Mouse (Mus musculus) MEL (cell line): ENCODE results near the gene Clptm1. TPM values are rescaled to one million over a fixed set of nuclear protein-coding genes. Genes with fewer than 3 reads are reported as not detected.

Experiments used
- DNase-seq: peaks from one replicate; pipeline ENCODE4 v3.0.0; 2011; ENCODE audit warnings: low read depth, low spot score
- H3K27ac ChIP-seq: 2 replicates; pipeline ENCODE4 v1.5.1; 2012; ENCODE audit warnings: low read depth, mild to moderate bottlenecking, control low read depth, low read length, moderate library complexity; ENCODE audit not compliant: control insufficient read depth
- H3K27me3 ChIP-seq, 2 experiments: fragments of 150-350 bp in 1 of 2; sonication (generic) in 1 of 2; 2 replicates each; pipeline ENCODE4 v1.6.1; 2012; ENCODE audit warnings: low read length in 2 of 2, mild to moderate bottlenecking in 2 of 2, improper control_type of control experiment in 1 of 2, moderate library complexity in 1 of 2; ENCODE audit not compliant: insufficient read depth in 2 of 2, control insufficient read depth in 1 of 2
- H3K36me3 ChIP-seq, 2 experiments: 2 replicates each; pipeline ENCODE4 v1.6.1; 2012 to 2014; ENCODE audit warnings: low read length in 2 of 2, improper control_type of control experiment in 1 of 2, inconsistent platforms in 1 of 2, mild to moderate bottlenecking in 1 of 2; ENCODE audit not compliant: insufficient read depth in 2 of 2, control insufficient read depth in 1 of 2
- H3K4me1 ChIP-seq, 2 experiments: fragments of 150-350 bp in 1 of 2; sonication (generic) in 1 of 2; 2 replicates each; pipeline ENCODE4 v1.6.1; 2012; ENCODE audit warnings: low read length in 2 of 2, improper control_type of control experiment in 1 of 2, mild to moderate bottlenecking in 1 of 2; ENCODE audit not compliant: insufficient read depth in 2 of 2, control insufficient read depth in 1 of 2
- H3K4me3 ChIP-seq, 2 experiments: fragments of 150-350 bp in 1 of 2; sonication (generic) in 1 of 2; 2 replicates each; pipeline ENCODE4 v1.5.1; 2012; ENCODE audit warnings: low read depth in 2 of 2, low read length in 2 of 2, mild to moderate bottlenecking in 2 of 2, moderate library complexity in 2 of 2, control low read depth in 1 of 2, improper control_type of control experiment in 1 of 2; ENCODE audit not compliant: control insufficient read depth in 1 of 2, insufficient read depth in 1 of 2
- H3K79me2 ChIP-seq: 2 replicates; pipeline ENCODE4 v1.6.1; 2012; ENCODE audit warnings: mild to moderate bottlenecking, low read length, moderate library complexity; ENCODE audit not compliant: control insufficient read depth, poor library complexity, insufficient read depth
- H3K9ac ChIP-seq: 2 replicates; pipeline ENCODE4 v1.6.1; 2012; ENCODE audit warnings: low read depth, mild to moderate bottlenecking, control low read depth, low read length, moderate library complexity; ENCODE audit not compliant: control insufficient read depth, poor library complexity, severe bottlenecking
- H3K9me3 ChIP-seq: fragments of 150-350 bp; sonication (generic); replicated peaks from 2 replicates; pipeline ENCODE4 v1.6.1; 2012; ENCODE audit warnings: mild to moderate bottlenecking, low read length, improper control_type of control experiment, moderate library complexity; ENCODE audit not compliant: insufficient read depth
- CHD1 ChIP-seq: IDR thresholded peaks from 2 replicates; pipeline ENCODE4 v1.6.1; 2012; ENCODE audit warnings: low read depth, mild to moderate bottlenecking, inconsistent platforms, low read length, improper control_type of control experiment
- CHD2 ChIP-seq: IDR thresholded peaks from 2 replicates; pipeline ENCODE4 v1.6.1; 2011; ENCODE audit warnings: low read length, improper control_type of control experiment
- CTCF ChIP-seq, 3 experiments: IDR thresholded peaks in 2 of 3; conservative IDR thresholded peaks in 1 of 3; 2 replicates each; pipeline ENCODE4 v1.5.1; 2011 to 2012; ENCODE audit warnings: low read length in 3 of 3, low read depth in 2 of 3, mild to moderate bottlenecking in 2 of 3, improper control_type of control experiment in 1 of 3, inconsistent platforms in 1 of 3, mixed read lengths in 1 of 3, moderate library complexity in 1 of 3; ENCODE audit not compliant: control insufficient read depth in 1 of 3, insufficient read depth in 1 of 3, poor library complexity in 1 of 3, severe bottlenecking in 1 of 3
- E2F4 ChIP-seq: IDR thresholded peaks from 2 replicates; pipeline ENCODE4 v1.6.1; 2011; ENCODE audit warnings: low read depth, low read length, improper control_type of control experiment, borderline replicate concordance
- EP300 ChIP-seq, 2 experiments: IDR thresholded peaks; 2 replicates each; pipeline ENCODE4 v1.6.1; 2011; ENCODE audit warnings: improper control_type of control experiment in 2 of 2, low read length in 2 of 2, low read depth in 1 of 2, mild to moderate bottlenecking in 1 of 2
- ETS1 ChIP-seq: IDR thresholded peaks from 2 replicates; pipeline ENCODE4 v1.6.1; 2012; ENCODE audit warnings: low read depth, mild to moderate bottlenecking, inconsistent platforms, low read length, improper control_type of control experiment, moderate library complexity
- GABPA ChIP-seq: IDR thresholded peaks from 2 replicates; pipeline ENCODE4 v1.6.1; 2012; ENCODE audit warnings: low read depth, mild to moderate bottlenecking, inconsistent platforms, low read length, improper control_type of control experiment, moderate library complexity
- HCFC1 ChIP-seq: IDR thresholded peaks from 2 replicates; pipeline ENCODE4 v1.6.1; 2012; ENCODE audit warnings: low read depth, mild to moderate bottlenecking, inconsistent platforms, low read length, improper control_type of control experiment, moderate library complexity
- JUND ChIP-seq: IDR thresholded peaks from 2 replicates; pipeline ENCODE4 v1.6.1; 2011; ENCODE audit warnings: low read depth, mild to moderate bottlenecking, improper control_type of control experiment, low read length
- MYC ChIP-seq: IDR thresholded peaks from 2 replicates; pipeline ENCODE4 v1.6.1; 2011; ENCODE audit warnings: low read depth, mild to moderate bottlenecking, low read length, improper control_type of control experiment, moderate library complexity
- NRF1 ChIP-seq: IDR thresholded peaks from 2 replicates; pipeline ENCODE4 v1.6.1; 2014; ENCODE audit warnings: low read depth, mild to moderate bottlenecking, inconsistent platforms, low read length, improper control_type of control experiment, moderate library complexity; ENCODE audit not compliant: poor library complexity, insufficient read depth, severe bottlenecking
- POLR2A ChIP-seq, 2 experiments: IDR thresholded peaks; 2 replicates each; pipeline ENCODE4 v1.6.1; 2011 to 2012; ENCODE audit warnings: low read length in 2 of 2, mild to moderate bottlenecking in 2 of 2, control low read depth in 1 of 2, improper control_type of control experiment in 1 of 2, low read depth in 1 of 2, moderate library complexity in 1 of 2; ENCODE audit not compliant: control insufficient read depth in 1 of 2, insufficient read depth in 1 of 2, poor library complexity in 1 of 2
- POLR2AphosphoS2 ChIP-seq: IDR thresholded peaks from 2 replicates; pipeline ENCODE4 v1.6.1; 2011; ENCODE audit warnings: low read length, improper control_type of control experiment
- RAD21 ChIP-seq: IDR thresholded peaks from 2 replicates; pipeline ENCODE4 v1.6.1; 2011; ENCODE audit warnings: mild to moderate bottlenecking, low read depth, low read length, improper control_type of control experiment
- SIN3A ChIP-seq: IDR thresholded peaks from 2 replicates; pipeline ENCODE4 v1.6.1; 2012; ENCODE audit warnings: low read length, improper control_type of control experiment, inconsistent platforms
- TBP ChIP-seq: IDR thresholded peaks from 2 replicates; pipeline ENCODE4 v1.8.0; 2011; ENCODE audit warnings: low read depth, low read length, improper control_type of control experiment
- TCF12 ChIP-seq: IDR thresholded peaks from 2 replicates; pipeline ENCODE4 v1.6.1; 2014; ENCODE audit warnings: low read depth, mild to moderate bottlenecking, inconsistent platforms, low read length, improper control_type of control experiment, moderate library complexity
- USF2 ChIP-seq, 2 experiments: IDR thresholded peaks; 2 replicates each; pipeline ENCODE4 v1.6.1; 2011 to 2012; ENCODE audit warnings: improper control_type of control experiment in 2 of 2, low read length in 2 of 2, borderline replicate concordance in 1 of 2, inconsistent platforms in 1 of 2, low read depth in 1 of 2, mild to moderate bottlenecking in 1 of 2; ENCODE audit not compliant: insufficient read depth in 1 of 2
- ZKSCAN1 ChIP-seq: IDR thresholded peaks from 2 replicates; pipeline ENCODE4 v1.6.1; 2012; ENCODE audit warnings: low read depth, mild to moderate bottlenecking, inconsistent platforms, low read length, improper control_type of control experiment, moderate library complexity
- polyA plus RNA-seq, 2 experiments: library from polyadenylated mRNA; stranded (reverse) in 1 of 2; unstranded in 1 of 2; fragments of >175 nt in 1 of 2; fragments of >200 nt in 1 of 2; gene quantifications; 2 replicates each; pipeline versions ENCODE4 v1.2.1 to v1.2.4; 2012; ENCODE audit warnings: low replicate concordance in 2 of 2, low read depth in 1 of 2; ENCODE audit not compliant: insufficient read length in 2 of 2, insufficient read depth in 1 of 2, missing spikeins in 1 of 2
- total RNA-seq: library from RNA; depleted of rRNA; stranded (reverse); fragments of 300-350 nt; gene quantifications from 2 replicates; pipeline ENCODE4 v1.2.3, GENCODE M21; 2012

Gene Clptm1
- total and polyA plus RNA-seq, 3 experiments = 58.5 to 102 (median 62.4) TPM

DNA sequence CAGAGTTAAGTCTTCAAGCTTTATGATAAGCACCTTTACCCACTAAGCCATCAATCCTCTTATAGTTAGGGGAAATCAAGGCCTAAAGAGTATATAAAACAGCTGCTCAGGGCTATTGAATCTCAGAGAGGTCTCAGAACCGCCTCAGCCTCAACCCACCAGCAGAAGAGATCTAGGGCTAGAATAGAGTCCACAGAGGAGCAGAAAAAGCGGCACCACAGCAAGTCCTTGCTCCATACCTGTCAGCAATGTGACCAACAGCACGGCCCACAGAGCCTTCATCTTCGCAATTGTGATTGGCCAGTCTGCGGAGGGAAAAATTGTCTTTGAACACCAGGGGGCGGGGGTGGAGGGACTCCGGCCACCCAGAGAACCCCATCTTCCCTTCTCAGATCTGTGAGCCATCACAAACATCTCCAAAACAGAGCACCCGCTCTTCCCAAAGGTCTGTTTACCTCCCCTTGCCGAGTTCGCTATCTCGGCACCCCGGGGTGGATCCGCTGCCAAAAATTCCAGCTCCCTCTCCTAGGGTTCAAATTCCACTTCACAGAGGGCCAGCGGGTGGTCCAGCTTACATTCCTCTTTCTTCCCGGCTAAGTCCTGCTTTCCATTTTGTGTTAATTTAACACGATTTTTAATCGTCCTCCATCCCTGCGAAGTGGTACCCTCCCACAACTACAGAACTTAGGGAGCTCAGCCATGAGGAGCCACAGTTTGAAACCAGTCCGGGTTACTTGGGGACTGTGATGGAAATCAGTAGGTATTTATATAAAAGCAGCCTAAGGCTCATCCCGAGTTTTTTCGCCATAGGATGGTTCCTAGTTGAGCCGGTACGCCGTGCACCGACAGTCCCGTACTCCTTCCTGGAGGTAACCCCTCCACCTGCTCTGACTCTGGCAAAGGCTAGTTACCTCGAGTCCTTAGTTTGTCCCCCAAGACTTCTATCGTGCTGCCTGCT is 33.4 kb upstream of the Clptm1 start:
- Histone ChIP-seq H3K9ac (no peak overlapping the region), H3K27me3 (no peaks in the 10 kb centered on the region), H3K9me3 (no peaks in the 10 kb centered on the region), H3K4me1 (peaks cover 14 to 46% of the 10 kb centered on the region in 2 experiments), H3K4me3 (no peak overlapping the region), H3K79me2 (no peaks in the 10 kb centered on the region), H3K36me3 (peaks cover 2 to 46% of the 10 kb centered on the region in 2 experiments; a peak in 3 of 4 replicates), H3K27ac (peak overlapping the region; percentile 54; the same call in 1 of the 2 replicates)
- no peak for DNase-seq
- TF ChIP-seq EP300 (IDR thresholded peaks at IDR 0.05; ENCODE audit: low read depth in 1 of 2, low read length in 2 of 2) (no peak), MYC (no peak), HCFC1 (no peak), TCF12 (no peak), SIN3A (no peak), NRF1 (no peak), RAD21 (no peak), GABPA (no peak), ZKSCAN1 (no peak), TBP (no peak), E2F4 (no peak), CHD1 (no peak), CHD2 (no peak), POLR2A (IDR thresholded peaks at IDR 0.05; ENCODE audit: control insufficient read depth in 1 of 2, insufficient read depth in 1 of 2, low read depth in 1 of 2, low read length in 2 of 2, poor library complexity in 1 of 2) (no peak; a peak in 1 of 4 replicates)

DNA sequence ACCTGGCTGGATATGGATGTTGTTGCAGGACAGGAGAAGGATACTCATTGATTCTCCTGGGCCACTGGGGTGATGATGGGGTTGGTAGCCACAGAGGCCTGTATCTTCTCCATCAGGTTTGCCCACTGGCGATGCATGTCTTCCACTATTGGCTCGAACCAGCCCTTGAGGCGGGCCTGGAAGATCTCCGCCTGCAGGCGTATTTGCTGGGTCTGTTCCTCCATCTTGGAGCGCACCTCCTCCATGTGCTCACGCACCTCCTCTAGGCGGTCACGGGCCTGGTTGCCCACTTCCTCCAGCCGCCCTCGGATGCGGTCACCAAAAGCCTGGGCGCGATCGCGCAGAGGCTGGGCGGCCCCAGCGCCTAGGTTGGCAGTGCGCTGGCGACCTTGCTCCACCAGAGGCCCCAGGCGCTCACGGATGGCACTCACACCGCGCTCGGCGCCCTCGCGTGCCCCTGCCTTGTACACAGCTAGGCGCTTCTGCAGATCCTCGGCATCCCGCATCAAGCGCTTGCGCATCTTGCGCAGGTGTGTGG is 31.6 kb upstream of the Clptm1 start:
- Histone ChIP-seq H3K79me2 (no peaks in the 10 kb centered on the region), H3K9ac (no peak overlapping the region), H3K27ac (peak overlapping the region; percentile 98), H3K4me1 (peaks cover 14 to 51% of the 10 kb centered on the region in 2 experiments), H3K4me3 (no peak overlapping the region), H3K9me3 (no peaks in the 10 kb centered on the region), H3K27me3 (no peaks in the 10 kb centered on the region), H3K36me3 (peaks cover 0 to 46% of the 10 kb centered on the region in 2 experiments; a peak in 2 of 4 replicates)
- DNase-seq = no peak
- TF ChIP-seq CTCF (IDR thresholded peaks at IDR 0.05 in 2 of 3, conservative IDR thresholded peaks at IDR 0.05 in 1 of 3; ENCODE audit: control insufficient read depth in 1 of 3, insufficient read depth in 1 of 3, low read depth in 2 of 3, low read length in 3 of 3, poor library complexity in 1 of 3, severe bottlenecking in 1 of 3) (no peak), NRF1 (no peak), POLR2AphosphoS2 (no peak), ETS1 (no peak), USF2 (IDR thresholded peaks at IDR 0.05; ENCODE audit: borderline replicate concordance in 1 of 2, insufficient read depth in 1 of 2, low read depth in 1 of 2, low read length in 2 of 2) (no peak), POLR2A (IDR thresholded peaks at IDR 0.05; ENCODE audit: control insufficient read depth in 1 of 2, insufficient read depth in 1 of 2, low read depth in 1 of 2, low read length in 2 of 2, poor library complexity in 1 of 2) (no peak), JUND (no peak)
